In genomic region chr15:99038797-99039196, GRCm38 (mm10) we compare ENCODE assay signal across 36 mouse cellular contexts. TPM values are rescaled to one million over a fixed set of nuclear protein-coding genes. Genes with fewer than 3 reads are reported as not detected.
"Had no signal": no experiment of that assay in that cellular context is flagged by ENCODE, and none has a peak within 500 bp of the region (broad histone marks: within the 10 kb centered on the region; RNA-seq: fewer than 3 reads in every experiment).

No protein-coding gene starts in this region.

- H3K36me3 ChIP-seq: hindbrain, embryonic 13.5 days; hindbrain, embryonic 15.5 days had no signal

- H3K4me2 ChIP-seq: heart, embryonic 11.5 days; heart, embryonic 13.5 days; heart, embryonic 15.5 days; hindbrain, embryonic 13.5 days; hindbrain, embryonic 15.5 days; kidney, embryonic 15.5 days; limb, embryonic 12.5 days; liver, embryonic 12.5 days had no signal

- H3K27me3 ChIP-seq: heart, embryonic 15.5 days; hindbrain, embryonic 15.5 days; kidney, embryonic 15.5 days had no signal

- DNase-seq: gastrocnemius, postnatal 14 days; gastrocnemius, postnatal 36 days; heart, adult 11 months; heart, adult 2 months; heart, postnatal 14 days; heart, postnatal 36 days; kidney, adult 11 months; kidney, adult 2 months; kidney, adult 9 months; kidney, postnatal 14 days; kidney, postnatal 36 days; layer of hippocampus, adult 9-11 months; layer of hippocampus, postnatal 36 days; liver had no signal

- H3K4me3 ChIP-seq: heart, adult 2 months; heart, embryonic 13.5 days; heart, embryonic 15.5 days; hindbrain, embryonic 13.5 days; hindbrain, embryonic 15.5 days; kidney, embryonic 15.5 days; limb, embryonic 10.5 days; limb, embryonic 12.5 days; liver, embryonic 12.5 days had no signal

- H3K4me1 ChIP-seq: limb, embryonic 12.5 days had no signal

- H3K9me3 ChIP-seq: heart, embryonic 13.5 days; heart, embryonic 15.5 days; hindbrain, embryonic 13.5 days; hindbrain, embryonic 15.5 days; kidney, embryonic 15.5 days; limb, embryonic 10.5 days; limb, embryonic 12.5 days; liver, embryonic 12.5 days had no signal

- H3K9ac ChIP-seq: heart, embryonic 13.5 days; heart, embryonic 15.5 days; hindbrain, embryonic 13.5 days; hindbrain, embryonic 15.5 days; kidney, embryonic 15.5 days; limb, embryonic 12.5 days; liver, embryonic 12.5 days; liver, embryonic 14.5 days had no signal

- H3K27ac ChIP-seq: heart, adult 2 months; heart, embryonic 13.5 days; heart, embryonic 15.5 days; hindbrain, embryonic 13.5 days; hindbrain, embryonic 15.5 days; hindbrain, postnatal 0 days; kidney, embryonic 15.5 days; kidney, postnatal 0 days; limb, embryonic 10.5 days; limb, embryonic 12.5 days; liver, embryonic 12.5 days; liver, embryonic 14.5 days had no signal

RNA-seq across cellular contexts. Expression of gene Prph, which starts 16.2 kb away (rescaled TPM):
- total RNA-seq: hematopoietic stem cell, adult 5-6 weeks had no signal
- polyA plus RNA-seq: limb, embryonic 10.5 days had no signal

RNA-seq across cellular contexts. Expression of gene Troap, which starts 35.6 kb away (rescaled TPM):
- total RNA-seq: gastrocnemius, adult 8-10 months; left cerebral cortex, adult 18-20 months had no signal

RNA-seq across cellular contexts. Expression of gene C1ql4, which starts 48.8 kb away (rescaled TPM):
- total RNA-seq: gastrocnemius, adult 18-20 months; gastrocnemius, adult 8-10 months; gastrocnemius, postnatal 14 days; gastrocnemius, postnatal 36 days; heart, adult 2 months; heart, postnatal 14 days; heart, postnatal 36 days; hematopoietic stem cell, adult 5-6 weeks; layer of hippocampus, adult 18-20 months; left cerebral cortex, adult 18-20 months; left cerebral cortex, adult 8-10 months; left cerebral cortex, postnatal 10 days; left cerebral cortex, postnatal 36 days had no signal
- polyA plus RNA-seq: heart, adult 2 months; large intestine, adult 2 months; limb, embryonic 12.5 days; limb, embryonic 14.5 days; liver, embryonic 14.5 days had no signal

RNA-seq across cellular contexts. Expression of gene Dnajc22, which starts 54.2 kb away (rescaled TPM):
- total RNA-seq: hematopoietic stem cell, adult 5-6 weeks; left cerebral cortex, adult 18-20 months; left cerebral cortex, postnatal 10 days had no signal
